Mouse (Mus musculus): ENCODE measurements around the gene Dapk3.
"Not testable (repeated sequence)": the region's sequence is repeated elsewhere in the genome, so short reads cannot be mapped to it uniquely, and the experiment has no call there.

The Dapk3 gene

GRCm38 (mm10) chr10:81178927-81179326, 3.9 kb upstream of the Dapk3 start:
- no peak for DNase-seq (ENCODE audit: low spot score in 2 of 2)

GRCm38 (mm10) chr10:81179451-81180342, 3.1 kb upstream of the Dapk3 start:
- no peak for DNase-seq (ENCODE audit: low spot score in 2 of 2)

- no peak for DNase-seq (ENCODE audit: low spot score in 2 of 2)
Observed at GRCm38 (mm10) chr10:81180946-81181345, 1.9 kb upstream of the Dapk3 start.

- not testable (repeated sequence) for DNase-seq (ENCODE audit: low spot score in 2 of 2)
Observed at GRCm38 (mm10) chr10:81181860-81182259, 945 bp upstream of the Dapk3 start.

GRCm38 (mm10) chr10:81183805-81184204, 1.0 kb downstream of the Dapk3 start, which contains the start of gene 4930442H23Rik:
Gene 4930442H23Rik, minus strand, starts transcription at chr10:81183849.
- DNase-seq (ENCODE audit: low spot score in 2 of 2) = no peak

GRCm38 (mm10) chr10:81184765-81185164, 2.0 kb downstream of the Dapk3 start:
- no peak for DNase-seq (ENCODE audit: low spot score in 2 of 2)

GRCm38 (mm10) chr10:81187161-81187560, 4.4 kb downstream of the Dapk3 start:
- no peak for DNase-seq (ENCODE audit: low spot score in 2 of 2)

GRCm38 (mm10) chr10:81189821-81190220, 7.0 kb downstream of the Dapk3 start:
- DNase-seq (ENCODE audit: low spot score in 2 of 2) = no peak

GRCm38 (mm10) chr10:81190236-81190911, 7.6 kb downstream of the Dapk3 start:
- DNase-seq (ENCODE audit: low spot score in 2 of 2) = no peak

GRCm38 (mm10) chr10:81190912-81191321, 8.1 kb downstream of the Dapk3 start:
- no peak for DNase-seq (ENCODE audit: low spot score in 2 of 2)

GRCm38 (mm10) chr10:81191342-81191982, 8.7 kb downstream of the Dapk3 start:
- DNase-seq (ENCODE audit: low spot score in 2 of 2) = no peak

- DNase-seq (ENCODE audit: low spot score in 2 of 2) = peak; percentile 81 to 87
Observed at GRCm38 (mm10) chr10:81192270-81192967, 9.6 kb downstream of the Dapk3 start.

- DNase-seq (ENCODE audit: low spot score in 2 of 2) = no peak
Observed at GRCm38 (mm10) chr10:81192968-81193501, 10.2 kb downstream of the Dapk3 start.

GRCm38 (mm10) chr10:81193991-81194774, 11.4 kb downstream of the Dapk3 start:
- DNase-seq (ENCODE audit: low spot score in 2 of 2) = peak; percentile 65 to 80

- no peak for DNase-seq (ENCODE audit: low spot score in 2 of 2)
Observed at GRCm38 (mm10) chr10:81195300-81195699, 12.5 kb downstream of the Dapk3 start.

GRCm38 (mm10) chr10:81196470-81197065, 13.8 kb downstream of the Dapk3 start:
- DNase-seq (ENCODE audit: low spot score in 2 of 2) = no peak

- no peak for DNase-seq (ENCODE audit: low spot score in 2 of 2)
Observed at GRCm38 (mm10) chr10:81197305-81197704, 14.5 kb downstream of the Dapk3 start.

- peak; percentile 60 to 73 for DNase-seq (ENCODE audit: low spot score in 2 of 2)
Observed at GRCm38 (mm10) chr10:81198230-81198629, 15.4 kb downstream of the Dapk3 start.

GRCm38 (mm10) chr10:81198990-81199389, 16.2 kb downstream of the Dapk3 start:
- DNase-seq (ENCODE audit: low spot score in 2 of 2) = no peak

GRCm38 (mm10) chr10:81200141-81200540, 17.3 kb downstream of the Dapk3 start:
- DNase-seq (ENCODE audit: low spot score in 2 of 2) = no peak

Measured in natural killer cell, adult 2 months (primary cell).